Comparison of ENCODE assay signal across 14 mouse cellular contexts in the genomic region with DNA sequence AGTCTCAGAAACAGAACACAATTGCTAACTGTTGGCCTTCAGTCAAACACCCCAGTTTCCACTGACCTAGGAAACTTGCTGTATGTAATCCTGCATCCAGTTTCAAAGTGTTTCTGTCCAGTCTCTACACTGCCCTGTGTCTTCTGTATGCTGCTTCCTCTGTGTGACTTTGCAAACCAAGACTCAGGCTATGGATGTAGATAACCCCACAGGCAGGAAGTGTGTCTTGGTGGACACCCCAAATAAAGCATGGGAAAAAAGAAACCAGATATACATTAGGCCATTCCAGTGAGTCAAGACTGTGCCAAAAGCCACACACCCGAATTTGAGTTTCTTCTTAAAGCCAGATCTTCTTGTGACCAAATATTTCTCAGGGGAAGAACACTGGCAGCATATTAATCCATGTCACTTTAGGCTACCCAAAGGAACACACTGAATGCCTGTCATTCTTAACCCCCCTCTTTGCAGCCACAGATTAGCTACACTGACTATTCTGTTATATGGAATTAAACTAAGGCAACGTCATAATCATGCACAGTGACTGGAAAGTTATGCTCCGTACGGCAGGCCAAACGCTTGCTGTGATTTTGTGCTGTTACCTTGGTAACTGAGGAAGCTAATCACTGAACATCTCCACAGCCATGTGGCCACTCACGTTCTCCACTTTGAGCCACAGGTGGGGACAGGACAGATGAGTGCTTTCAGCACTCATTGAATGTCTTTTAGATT. TPM values are rescaled to one million over a fixed set of nuclear protein-coding genes. Genes with fewer than 3 reads are reported as not detected.
DNase-seq lines count a peak whose midpoint lies in the region; ATAC-seq and TF ChIP-seq lines count a peak whose summit lies in the region.
"Had no signal": no experiment of that assay in that cellular context is flagged by ENCODE, and none has a peak within 500 bp of the region (broad histone marks: within the 10 kb centered on the region; RNA-seq: fewer than 3 reads in every experiment).

No protein-coding gene starts in this region.

- ATAC-seq in hindbrain, embryonic 16.5 days: peak; percentile 20; the same call in 1 of the 2 replicates
- ATAC-seq in intestine, embryonic 16.5 days: no peak

- no peak for TF ChIP-seq CTCF in brain, embryonic 14.5 days (IDR thresholded peaks at IDR 0.05; ENCODE audit: borderline replicate concordance, extremely low read depth, insufficient read depth, insufficient read length)

- H3K27me3 ChIP-seq in heart, embryonic 10.5 days (ENCODE audit: insufficient read depth, poor library complexity, severe bottlenecking): no peaks in the 10 kb centered on the region
- H3K27me3 ChIP-seq in hindbrain, embryonic 16.5 days (replicated peaks; ENCODE audit: control insufficient read depth, insufficient read depth, low read length): no peaks in the 10 kb centered on the region
- H3K27me3 ChIP-seq in intestine, embryonic 16.5 days (replicated peaks; ENCODE audit: control insufficient read depth, insufficient read depth, low read length): no peaks in the 10 kb centered on the region
- H3K27me3 ChIP-seq: limb, embryonic 15.5 days had no signal

- WGBS in heart, embryonic 10.5 days: 45% methylated on average over 6 of the region's 6 CpGs
- 27% methylated on average over 6 of the region's 6 CpGs for WGBS in hindbrain, embryonic 16.5 days
- 61% methylated on average over 6 of the region's 6 CpGs for WGBS in intestine, embryonic 16.5 days

- H3K9ac ChIP-seq in hindbrain, embryonic 16.5 days (ENCODE audit: low read depth, low read length): no peak overlapping the region
- H3K9ac ChIP-seq in intestine, embryonic 16.5 days (ENCODE audit: low read depth, low read length): no peak overlapping the region
- H3K9ac ChIP-seq: limb, embryonic 15.5 days had no signal

- H3K4me3 ChIP-seq in heart, embryonic 10.5 days: no peak overlapping the region
- H3K4me3 ChIP-seq in hindbrain, embryonic 16.5 days (ENCODE audit: low read length): no peak overlapping the region
- H3K4me3 ChIP-seq in intestine, embryonic 16.5 days (ENCODE audit: low read length): no peak overlapping the region
- H3K4me3 ChIP-seq: limb, embryonic 15.5 days had no signal

- H3K4me1 ChIP-seq in heart, embryonic 10.5 days: peaks cover 11% of the 10 kb centered on the region; the same call in 1 of the 2 replicates
- no peaks in the 10 kb centered on the region for H3K4me1 ChIP-seq in hindbrain, embryonic 16.5 days (ENCODE audit: control insufficient read depth, insufficient read depth, low read depth, low read length)
- H3K4me1 ChIP-seq in intestine, embryonic 16.5 days (ENCODE audit: control insufficient read depth, insufficient read depth, low read length): peaks cover under 1% of the 10 kb centered on the region; the same call in 1 of the 2 replicates

- intact Hi-C loops in heart, postnatal 36 days (cut with DNase I): loop anchor here (5.0 kb wide), 1 partner anchor 40 kb away; no protein-coding TSS in a partner anchor

- no peak for DNase-seq in heart, embryonic 10.5 days (ENCODE audit: low spot score)
- DNase-seq in heart, postnatal 36 days: no peak
- DNase-seq in 416B (ENCODE audit: low read depth): peak; percentile 89
- peak; percentile 36 for DNase-seq in brain, embryonic 14.5 days (ENCODE audit: low read depth)
- DNase-seq in right cerebral cortex, postnatal 4 days: no peak
- no peak for DNase-seq in neural tube, embryonic 10.5 days (ENCODE audit: extremely low spot score, low spot score)
- DNase-seq: adrenal gland, adult 8-10 months; layer of hippocampus, postnatal 36 days; lung, postnatal 36 days; spleen, adult 18-20 months had no signal

- no peak overlapping the region for H3K4me2 ChIP-seq in hindbrain, embryonic 16.5 days (ENCODE audit: low read length)
- no peak overlapping the region for H3K4me2 ChIP-seq in intestine, embryonic 16.5 days (ENCODE audit: low read depth, low read length)
- H3K4me2 ChIP-seq: limb, embryonic 15.5 days had no signal

- no peaks in the 10 kb centered on the region for H3K9me3 ChIP-seq in heart, embryonic 10.5 days
- H3K9me3 ChIP-seq in hindbrain, embryonic 16.5 days (ENCODE audit: control insufficient read depth, low read length): no peaks in the 10 kb centered on the region
- H3K9me3 ChIP-seq in intestine, embryonic 16.5 days (ENCODE audit: control insufficient read depth, low read length): no peaks in the 10 kb centered on the region
- H3K9me3 ChIP-seq: limb, embryonic 15.5 days had no signal

- TF ChIP-seq POLR2A in brain, embryonic 14.5 days (IDR thresholded peaks at IDR 0.05; ENCODE audit: borderline replicate concordance, extremely low read depth, insufficient read depth, insufficient read length, poor library complexity, severe bottlenecking): no peak

- peaks cover 4% of the 10 kb centered on the region; the same call in 1 of the 2 replicates for H3K36me3 ChIP-seq in heart, embryonic 10.5 days
- no peaks in the 10 kb centered on the region for H3K36me3 ChIP-seq in hindbrain, embryonic 16.5 days (ENCODE audit: control insufficient read depth, insufficient read depth, low read length)
- no peaks in the 10 kb centered on the region for H3K36me3 ChIP-seq in intestine, embryonic 16.5 days (ENCODE audit: control insufficient read depth, insufficient read depth, low read length)
- H3K36me3 ChIP-seq: limb, embryonic 15.5 days had no signal

- peak overlapping the region; percentile 16; the same call in 1 of the 2 replicates for H3K27ac ChIP-seq in heart, embryonic 10.5 days
- no peak overlapping the region for H3K27ac ChIP-seq in hindbrain, embryonic 16.5 days (ENCODE audit: low read depth, low read length)
- H3K27ac ChIP-seq in intestine, embryonic 16.5 days (ENCODE audit: low read length): no peak overlapping the region
- H3K27ac ChIP-seq: kidney, postnatal 0 days; limb, embryonic 15.5 days had no signal

RNA-seq across cellular contexts. Expression of a gene that starts 52.4 kb away (rescaled TPM):
- 0.46 and 0.58 TPM in 2 replicates for polyA plus RNA-seq in heart, embryonic 10.5 days (2016; fragmentation: Nextera tagmentation; extraction: Ambion mirVana)
- total RNA-seq in heart, postnatal 36 days (2021): under 1 TPM; 0.11 to 0.14 TPM
- polyA plus RNA-seq in brain, embryonic 14.5 days (2012; rRNA removed): 0.09 and 0.10 TPM in 2 replicates
- 0.08 and 0.10 TPM in 2 replicates for polyA plus RNA-seq in hindbrain, embryonic 16.5 days (2015; fragmentation: Nextera tagmentation; extraction: Ambion mirVana)
- 0.16 and 0.51 TPM in 2 replicates for polyA plus RNA-seq in intestine, embryonic 16.5 days (2015; fragmentation: Nextera tagmentation; extraction: Ambion mirVana)

RNA-seq across cellular contexts. Expression of a gene that starts 55.3 kb away (rescaled TPM):
- 16.8 and 20.0 TPM in 2 replicates for polyA plus RNA-seq in heart, embryonic 10.5 days (2016; fragmentation: Nextera tagmentation; extraction: Ambion mirVana)
- 10 to 100 TPM; 58.3 to 66.6 TPM for total RNA-seq in heart, postnatal 36 days (2021)
- polyA plus RNA-seq in brain, embryonic 14.5 days (2012; rRNA removed): 3.1 and 6.9 TPM in 2 replicates
- polyA plus RNA-seq in hindbrain, embryonic 16.5 days (2015; fragmentation: Nextera tagmentation; extraction: Ambion mirVana): 2.1 and 3.6 TPM in 2 replicates
- 12.6 and 15.6 TPM in 2 replicates for polyA plus RNA-seq in intestine, embryonic 16.5 days (2015; fragmentation: Nextera tagmentation; extraction: Ambion mirVana)

Comparison
In these comparisons a context has a peak if more than half of its experiments do, and no peak if none do; other contexts are left out.
1. DNase-seq: peak in 416B (single experiment) and brain, embryonic 14.5 days (single experiment); none in heart, embryonic 10.5 days (single experiment), heart, postnatal 36 days (0 of 2), right cerebral cortex, postnatal 4 days (single experiment) and neural tube, embryonic 10.5 days (single experiment).